Mouse (Mus musculus): ENCODE results near the gene Rpusd3. TPM values are rescaled to one million over a fixed set of nuclear protein-coding genes. Genes with fewer than 3 reads are reported as not detected.

The Rpusd3 gene
- polyA plus RNA-seq, 1 experiment from 2014 or later, result 19.8 TPM

DNA sequence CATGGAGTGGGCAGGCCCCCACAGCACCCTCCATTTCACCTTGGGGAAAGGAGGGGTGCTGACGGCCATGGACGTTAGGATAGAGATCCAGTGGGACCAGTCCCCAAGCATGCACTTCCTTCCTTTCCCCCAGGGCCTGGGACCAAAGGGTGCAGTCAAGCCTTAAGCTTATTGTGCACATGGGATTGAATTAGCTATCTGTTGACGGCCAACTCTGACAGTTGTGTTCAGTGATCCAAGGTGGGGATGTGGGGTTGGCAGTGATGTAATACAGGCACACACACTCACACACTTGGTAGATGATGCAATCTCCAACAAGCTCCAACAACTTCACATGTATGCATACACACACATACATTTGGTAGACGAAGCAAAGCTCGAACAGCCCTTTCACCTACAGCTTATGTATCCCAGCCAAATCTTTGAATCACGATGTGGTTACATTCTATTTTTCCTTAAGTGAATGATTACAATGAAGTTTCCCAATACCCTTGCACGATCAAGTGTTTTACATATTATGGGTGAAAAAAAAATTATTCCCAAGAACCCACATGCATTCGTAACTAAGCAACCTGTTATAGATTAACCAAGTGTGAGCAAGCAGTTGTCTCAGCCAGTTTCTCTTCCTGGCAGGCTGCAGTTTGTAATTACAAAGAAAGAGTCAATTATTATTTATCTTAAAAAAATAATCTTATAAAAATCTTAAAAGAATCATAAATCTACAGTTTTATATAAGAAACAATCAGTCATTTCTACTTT is 25.2 kb upstream of the Rpusd3 start:
- H3K9me3 ChIP-seq (replicated peaks; ENCODE audit: control insufficient read depth, low read length), result no peaks in the 10 kb centered on the region
- ATAC-seq (no peak), DNase-seq (ENCODE audit: low spot score) (no peak)
- peaks cover 24% of the 10 kb centered on the region for H3K36me3 ChIP-seq (ENCODE audit: control insufficient read depth, insufficient read depth, low read length)
- no peak overlapping the region for H3K4me3 ChIP-seq (ENCODE audit: low read depth, low read length)
- no peaks in the 10 kb centered on the region for H3K27me3 ChIP-seq (replicated peaks; ENCODE audit: control insufficient read depth, insufficient read depth, low read length)
- 90% methylated on average over 6 of the region's 8 CpGs for WGBS
- H3K4me2 ChIP-seq (ENCODE audit: low read length), result no peak overlapping the region
- H3K4me1 ChIP-seq (ENCODE audit: control insufficient read depth, insufficient read depth, low read length), result 0 out of 2 replicates have a peak, but pooled peaks cover 7% of the 10 kb centered on the region
- H3K27ac ChIP-seq (ENCODE audit: low read depth, low read length), result no peak overlapping the region
- no peak overlapping the region for H3K9ac ChIP-seq (ENCODE audit: low read length)

GRCm38 (mm10) chr6:113443091-113443490 is 24.0 kb upstream of the Rpusd3 start:
- WGBS, result 42% methylated on average over 12 of the region's 12 CpGs
- Histone ChIP-seq H3K36me3 (ENCODE audit: control insufficient read depth, insufficient read depth, low read length) (peaks cover 13% of the 10 kb centered on the region), H3K9ac (ENCODE audit: low read length) (peak overlapping the region; percentile 90), H3K4me3 (ENCODE audit: low read depth, low read length) (peak overlapping the region; percentile 92), H3K4me2 (ENCODE audit: low read length) (peak overlapping the region; percentile 79), H3K9me3 (replicated peaks; ENCODE audit: control insufficient read depth, low read length) (no peaks in the 10 kb centered on the region), H3K4me1 (ENCODE audit: control insufficient read depth, insufficient read depth, low read length) (0 out of 2 replicates have a peak, but pooled peaks cover 7% of the 10 kb centered on the region), H3K27ac (ENCODE audit: low read depth, low read length) (no peak overlapping the region), H3K27me3 (replicated peaks; ENCODE audit: control insufficient read depth, insufficient read depth, low read length) (no peaks in the 10 kb centered on the region)
- no peak for DNase-seq (ENCODE audit: low spot score)
- no peak for ATAC-seq

- peak within 1 kb of the TSS; percentile 79 for H3K4me2 ChIP-seq (ENCODE audit: low read length)
- H3K4me1 ChIP-seq (ENCODE audit: control insufficient read depth, insufficient read depth, low read length), result 0 out of 2 replicates have a peak, but pooled peaks cover 7% of the 10 kb centered on the region
- peak within 1 kb of the TSS; percentile 92 for H3K4me3 ChIP-seq (ENCODE audit: low read depth, low read length)
- ATAC-seq (peak; percentile 95), DNase-seq (ENCODE audit: low spot score) (peak; percentile 97)
- WGBS, result under 1% methylated on average over 45 of the region's 45 CpGs
- H3K27ac ChIP-seq (ENCODE audit: low read depth, low read length), result peak within 1 kb of the TSS; percentile 63
- no peaks in the 10 kb centered on the region for H3K9me3 ChIP-seq (replicated peaks; ENCODE audit: control insufficient read depth, low read length)
- peaks cover 8% of the 10 kb centered on the region for H3K36me3 ChIP-seq (ENCODE audit: control insufficient read depth, insufficient read depth, low read length)
- H3K27me3 ChIP-seq (replicated peaks; ENCODE audit: control insufficient read depth, insufficient read depth, low read length), result no peaks in the 10 kb centered on the region
- H3K9ac ChIP-seq (ENCODE audit: low read length), result peak within 1 kb of the TSS; percentile 90
Measured at GRCm38 (mm10) chr6:113442442-113443090, 23.4 kb upstream of the Rpusd3 start, which contains the start of gene Jagn1. Jagn1 (plus strand) TSS chr6:113442569.

DNA sequence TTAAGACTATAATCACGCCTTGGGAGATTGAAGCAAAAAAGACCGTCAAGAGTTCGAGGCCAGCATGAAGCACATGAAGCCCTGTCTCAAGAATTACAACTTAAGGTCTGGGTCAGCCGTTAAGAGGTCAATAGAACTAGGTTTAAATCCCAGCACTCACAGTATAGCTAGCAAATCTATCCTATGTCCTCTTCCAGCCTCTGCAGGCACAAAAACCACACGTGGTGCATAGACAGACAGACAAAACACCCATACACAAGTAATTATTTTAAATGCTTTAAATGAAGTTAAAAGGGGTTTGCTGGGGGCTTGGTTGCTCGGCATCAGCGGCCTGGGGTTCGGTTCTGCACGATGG is 22.9 kb upstream of the Rpusd3 start:
- DNase-seq (ENCODE audit: low spot score) (no peak), ATAC-seq (peak; percentile 24)
- H3K9ac ChIP-seq (ENCODE audit: low read length), result peak overlapping the region; percentile 90
- H3K4me3 ChIP-seq (ENCODE audit: low read depth, low read length), result peak overlapping the region; percentile 92
- H3K27me3 ChIP-seq (replicated peaks; ENCODE audit: control insufficient read depth, insufficient read depth, low read length), result no peaks in the 10 kb centered on the region
- 42% methylated on average over 9 of the region's 9 CpGs for WGBS
- H3K27ac ChIP-seq (ENCODE audit: low read depth, low read length), result 0 out of 2 replicates have a peak overlapping the region, but pooled peaks have one; percentile 31
- peak overlapping the region; percentile 79 for H3K4me2 ChIP-seq (ENCODE audit: low read length)
- peaks cover 3% of the 10 kb centered on the region for H3K36me3 ChIP-seq (ENCODE audit: control insufficient read depth, insufficient read depth, low read length)
- H3K9me3 ChIP-seq (replicated peaks; ENCODE audit: control insufficient read depth, low read length), result no peaks in the 10 kb centered on the region
- H3K4me1 ChIP-seq (ENCODE audit: control insufficient read depth, insufficient read depth, low read length), result 0 out of 2 replicates have a peak, but pooled peaks cover 7% of the 10 kb centered on the region

DNA sequence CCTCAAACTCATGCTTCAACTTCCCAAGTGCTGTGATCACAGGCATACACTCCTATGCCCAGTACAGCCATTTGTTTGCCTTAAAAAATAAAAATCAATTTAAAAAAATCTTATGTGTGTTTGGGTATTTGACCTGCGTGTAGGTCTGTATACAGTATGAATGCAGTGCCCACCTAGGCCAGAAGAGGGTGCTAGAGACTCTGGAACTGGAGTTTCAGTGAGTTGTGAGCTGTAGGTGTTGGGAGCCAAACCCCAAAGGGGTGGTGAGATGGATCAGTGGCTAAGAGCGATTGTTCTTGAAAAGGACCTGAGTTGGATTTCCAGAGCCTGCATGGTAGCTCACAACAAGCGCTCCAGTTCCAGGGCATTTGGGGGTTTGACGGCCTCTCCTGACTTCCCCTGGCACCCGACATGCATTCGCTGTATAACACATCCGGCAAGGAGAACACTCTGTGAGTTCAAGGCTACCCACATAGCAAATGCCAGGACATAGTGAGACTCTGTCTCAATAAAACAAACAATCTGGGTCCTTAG is 22.1 kb upstream of the Rpusd3 start:
- Histone ChIP-seq H3K27ac (ENCODE audit: low read depth, low read length) (no peak overlapping the region), H3K36me3 (ENCODE audit: control insufficient read depth, insufficient read depth, low read length) (no peaks in the 10 kb centered on the region), H3K4me2 (ENCODE audit: low read length) (no peak overlapping the region), H3K27me3 (replicated peaks; ENCODE audit: control insufficient read depth, insufficient read depth, low read length) (no peaks in the 10 kb centered on the region), H3K4me1 (ENCODE audit: control insufficient read depth, insufficient read depth, low read length) (0 out of 2 replicates have a peak, but pooled peaks cover 7% of the 10 kb centered on the region), H3K4me3 (ENCODE audit: low read depth, low read length) (no peak overlapping the region), H3K9ac (ENCODE audit: low read length) (no peak overlapping the region), H3K9me3 (replicated peaks; ENCODE audit: control insufficient read depth, low read length) (no peaks in the 10 kb centered on the region)
- 55% methylated on average over 7 of the region's 7 CpGs for WGBS
- DNase-seq (ENCODE audit: low spot score) (peak; percentile 84), ATAC-seq (peak; percentile 49; the same call in 1 of the 2 replicates)

DNA sequence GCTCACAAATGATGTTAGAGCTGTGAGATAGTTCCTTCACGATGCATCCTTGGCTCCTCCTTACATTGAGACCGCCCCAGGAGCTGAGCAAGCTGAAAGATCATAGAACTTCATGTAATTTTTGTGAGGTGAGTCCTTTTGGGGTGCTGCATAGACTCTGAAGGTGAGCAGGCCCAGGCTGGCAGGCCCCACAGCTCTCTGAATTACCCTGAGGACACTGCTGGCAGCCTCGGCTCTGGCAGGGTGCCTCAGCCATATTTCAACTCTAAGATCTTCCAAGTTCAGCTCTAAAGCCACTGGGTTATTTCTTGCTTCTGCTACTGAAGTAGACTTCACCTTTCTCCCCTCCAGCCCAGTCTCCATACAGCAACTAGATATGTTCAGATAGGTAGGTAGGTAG is 21.5 kb upstream of the Rpusd3 start:
- DNase-seq (ENCODE audit: low spot score) (no peak), ATAC-seq (no peak)
- Histone ChIP-seq H3K36me3 (ENCODE audit: control insufficient read depth, insufficient read depth, low read length) (no peaks in the 10 kb centered on the region), H3K27ac (ENCODE audit: low read depth, low read length) (no peak overlapping the region), H3K9me3 (replicated peaks; ENCODE audit: control insufficient read depth, low read length) (no peaks in the 10 kb centered on the region), H3K4me2 (ENCODE audit: low read length) (no peak overlapping the region), H3K27me3 (replicated peaks; ENCODE audit: control insufficient read depth, insufficient read depth, low read length) (no peaks in the 10 kb centered on the region), H3K4me3 (ENCODE audit: low read depth, low read length) (no peak overlapping the region), H3K9ac (ENCODE audit: low read length) (no peak overlapping the region), H3K4me1 (ENCODE audit: control insufficient read depth, insufficient read depth, low read length) (0 out of 2 replicates have a peak, but pooled peaks cover 7% of the 10 kb centered on the region)
- 86% methylated on average over 3 of the region's 3 CpGs for WGBS

DNA sequence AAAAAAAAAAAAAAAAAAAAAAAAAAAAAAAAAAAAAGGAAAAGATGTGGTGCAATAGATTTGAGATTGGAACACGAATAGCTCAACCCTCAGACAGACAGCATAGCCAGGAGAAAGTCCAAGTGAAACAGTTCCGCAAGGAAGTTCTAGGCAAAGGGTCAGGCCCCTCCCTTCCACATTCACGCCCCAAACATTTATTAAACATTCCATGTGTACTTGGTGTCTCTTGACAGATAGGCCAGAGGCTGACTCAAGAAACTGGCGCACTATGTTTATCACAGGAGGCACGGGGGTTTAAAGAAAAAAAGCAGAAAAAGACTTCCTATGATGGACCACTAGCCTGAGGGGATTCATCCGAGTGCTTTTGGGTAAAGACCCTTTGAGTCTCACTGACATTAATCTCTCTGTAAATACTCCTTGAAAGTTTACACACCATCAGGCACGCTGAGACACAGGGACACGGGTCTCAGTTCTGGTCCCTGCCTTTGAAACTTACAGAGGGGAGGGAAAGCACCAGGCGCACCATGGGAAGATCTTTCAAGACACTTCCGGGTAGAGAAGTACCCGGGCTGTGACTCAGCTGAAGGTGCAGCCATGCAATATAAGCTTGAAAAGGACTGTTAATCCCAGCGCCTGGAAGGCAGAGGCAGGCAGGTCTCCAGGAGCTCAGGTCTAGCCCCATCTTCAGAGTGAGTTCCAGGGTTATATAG is 19.7 kb upstream of the Rpusd3 start:
- Histone ChIP-seq H3K9ac (ENCODE audit: low read length) (no peak overlapping the region), H3K4me1 (ENCODE audit: control insufficient read depth, insufficient read depth, low read length) (0 out of 2 replicates have a peak, but pooled peaks cover 7% of the 10 kb centered on the region), H3K4me2 (ENCODE audit: low read length) (no peak overlapping the region), H3K4me3 (ENCODE audit: low read depth, low read length) (no peak overlapping the region), H3K27me3 (replicated peaks; ENCODE audit: control insufficient read depth, insufficient read depth, low read length) (no peaks in the 10 kb centered on the region), H3K36me3 (ENCODE audit: control insufficient read depth, insufficient read depth, low read length) (no peaks in the 10 kb centered on the region), H3K27ac (ENCODE audit: low read depth, low read length) (no peak overlapping the region), H3K9me3 (replicated peaks; ENCODE audit: control insufficient read depth, low read length) (no peaks in the 10 kb centered on the region)
- ATAC-seq, result no peak
- no peak for DNase-seq (ENCODE audit: low spot score)
- 68% methylated on average over 12 of the region's 12 CpGs for WGBS

DNA sequence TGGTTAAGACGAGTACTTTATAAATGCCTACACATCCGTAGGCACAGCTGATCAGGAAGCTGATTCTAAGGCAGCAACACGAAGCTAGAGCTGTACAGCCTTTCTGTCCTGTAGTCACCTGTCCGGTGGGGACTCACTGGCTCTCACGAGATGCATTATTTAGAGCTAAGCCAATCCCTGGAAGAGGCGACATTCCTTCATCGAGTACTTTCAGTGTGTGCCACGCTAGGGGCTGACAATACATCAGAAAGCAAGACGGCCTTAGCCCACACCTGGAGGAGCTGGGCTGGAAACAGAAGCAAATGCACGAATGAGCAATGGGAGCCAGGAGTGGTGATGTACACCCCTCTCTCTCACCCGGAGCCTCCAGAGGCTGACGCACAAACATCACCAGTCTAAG is 18.0 kb upstream of the Rpusd3 start:
- H3K4me3 ChIP-seq (ENCODE audit: low read depth, low read length), result no peak overlapping the region
- H3K9ac ChIP-seq (ENCODE audit: low read length), result no peak overlapping the region
- WGBS, result 81% methylated on average over 12 of the region's 12 CpGs
- no peaks in the 10 kb centered on the region for H3K27me3 ChIP-seq (replicated peaks; ENCODE audit: control insufficient read depth, insufficient read depth, low read length)
- no peaks in the 10 kb centered on the region for H3K4me1 ChIP-seq (ENCODE audit: control insufficient read depth, insufficient read depth, low read length)
- no peaks in the 10 kb centered on the region for H3K36me3 ChIP-seq (ENCODE audit: control insufficient read depth, insufficient read depth, low read length)
- no peak for DNase-seq (ENCODE audit: low spot score)
- no peaks in the 10 kb centered on the region for H3K9me3 ChIP-seq (replicated peaks; ENCODE audit: control insufficient read depth, low read length)
- no peak overlapping the region for H3K27ac ChIP-seq (ENCODE audit: low read depth, low read length)
- ATAC-seq, result no peak
- H3K4me2 ChIP-seq (ENCODE audit: low read length), result no peak overlapping the region
